Mouse (Mus musculus) G1E (cell line): ENCODE data around the gene Tubb4b. TPM values are rescaled to one million over a fixed set of nuclear protein-coding genes. Genes with fewer than 3 reads are reported as not detected.

Experiments used
- ATAC-seq: 2 replicates; pipeline ENCODE4 v1.8.0; 2016; ENCODE audit warnings: mild to moderate bottlenecking; ENCODE audit not compliant: insufficient number of reproducible peaks, poor library complexity, low FRiP score, severe bottlenecking; ENCODE audit errors: extremely low read depth
- DNase-seq: peaks from one replicate; pipeline ENCODE4 v3.0.0; 2012; ENCODE audit warnings: low spot score
- H3K27me3 ChIP-seq: 2 replicates; pipeline ENCODE4 v1.6.1; 2012; ENCODE audit warnings: mild to moderate bottlenecking, low read length, inconsistent platforms; ENCODE audit not compliant: insufficient read depth
- H3K36me3 ChIP-seq: replicated peaks from 2 replicates; pipeline ENCODE3; 2012; ENCODE audit warnings: mild to moderate bottlenecking, inconsistent platforms
- H3K4me1 ChIP-seq: 2 replicates; pipeline ENCODE4 v1.6.1; 2012; ENCODE audit warnings: low read depth, low read length, inconsistent platforms, mixed read lengths; ENCODE audit not compliant: insufficient read depth
- H3K4me3 ChIP-seq: 2 replicates; pipeline ENCODE4 v1.5.1; 2012; ENCODE audit warnings: low read depth, mild to moderate bottlenecking, inconsistent platforms, low read length, moderate library complexity, mixed read lengths
- H3K9me3 ChIP-seq: replicated peaks from 2 replicates; pipeline ENCODE4 v1.6.1; 2012; ENCODE audit warnings: inconsistent platforms
- CTCF ChIP-seq: IDR thresholded peaks from 2 replicates; pipeline ENCODE4 v1.5.1; 2012; ENCODE audit warnings: low read depth, low read length, inconsistent platforms, mixed read lengths
- GATA1 ChIP-seq: IDR thresholded peaks from 2 replicates; pipeline ENCODE4 v1.6.1; 2012; ENCODE audit warnings: borderline replicate concordance, low read length, inconsistent platforms, mixed read lengths
- GATA2 ChIP-seq: IDR thresholded peaks from 2 replicates; pipeline ENCODE4 v1.6.1; 2012; ENCODE audit warnings: low read depth, low read length, inconsistent platforms, borderline replicate concordance
- POLR2AphosphoS5 ChIP-seq: IDR thresholded peaks from 2 replicates; pipeline ENCODE4 v1.6.1; 2012; ENCODE audit warnings: low read depth, low read length, inconsistent platforms; ENCODE audit not compliant: insufficient replicate concordance
- TAL1 ChIP-seq: conservative IDR thresholded peaks from 2 replicates; pipeline ENCODE4 v1.6.1; 2012; ENCODE audit warnings: low read depth, low read length, inconsistent platforms, mixed read lengths
- polyA plus RNA-seq: library from polyadenylated mRNA; stranded (reverse); fragments of >175 nt; gene quantifications from 2 replicates; pipeline ENCODE4 v1.2.3, GENCODE M21; 2012
- total RNA-seq, 2 experiments: library from RNA; stranded (forward) in 1 of 2; stranded (reverse) in 1 of 2; fragments of 200-1000 nt in 1 of 2; fragments of >200 nt in 1 of 2; fragmentation: Nextera tagmentation in 1 of 2; gene quantifications; 2 replicates each; pipeline ENCODE4 v1.2.3; 2014 to 2017

Tubb4b gene
- total and polyA plus RNA-seq, 3 experiments = 427 to 799 (median 639) TPM

DNA sequence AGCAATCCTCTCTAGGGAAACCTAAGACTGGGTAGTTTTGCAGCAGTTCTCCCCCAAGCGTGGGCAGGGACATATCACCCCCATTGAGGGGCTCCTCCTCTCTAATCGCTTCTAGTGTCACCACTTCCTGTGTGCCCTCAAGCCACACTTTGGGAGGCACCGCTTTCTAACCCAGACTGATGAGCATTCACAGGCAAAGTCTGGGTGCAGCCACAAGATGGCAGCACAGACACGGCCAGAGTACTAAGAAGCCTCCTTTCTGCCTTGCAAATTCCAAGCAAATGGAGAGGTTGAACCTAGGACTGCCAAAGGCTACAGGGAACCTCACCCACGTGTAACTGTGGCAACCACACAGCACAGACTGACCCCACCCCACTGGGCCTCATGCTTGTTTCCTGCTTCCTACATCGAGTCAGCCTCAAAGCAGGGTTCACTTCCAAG is 31.2 kb downstream of the Tubb4b start:
- ATAC-seq (peak; percentile 23; the same call in 1 of the 2 replicates), DNase-seq (peak; percentile 73)
- Histone ChIP-seq H3K4me1 (peaks cover 53% of the 10 kb centered on the region), H3K27me3 (peaks cover 2% of the 10 kb centered on the region), H3K4me3 (peak overlapping the region; percentile 49; the same call in 1 of the 2 replicates), H3K9me3 (no peaks in the 10 kb centered on the region), H3K36me3 (peaks cover 45% of the 10 kb centered on the region)
- no peak for TF ChIP-seq GATA1
- TF ChIP-seq CTCF = peak; percentile 83
- TF ChIP-seq TAL1 = no peak
- no peak for TF ChIP-seq GATA2

DNA sequence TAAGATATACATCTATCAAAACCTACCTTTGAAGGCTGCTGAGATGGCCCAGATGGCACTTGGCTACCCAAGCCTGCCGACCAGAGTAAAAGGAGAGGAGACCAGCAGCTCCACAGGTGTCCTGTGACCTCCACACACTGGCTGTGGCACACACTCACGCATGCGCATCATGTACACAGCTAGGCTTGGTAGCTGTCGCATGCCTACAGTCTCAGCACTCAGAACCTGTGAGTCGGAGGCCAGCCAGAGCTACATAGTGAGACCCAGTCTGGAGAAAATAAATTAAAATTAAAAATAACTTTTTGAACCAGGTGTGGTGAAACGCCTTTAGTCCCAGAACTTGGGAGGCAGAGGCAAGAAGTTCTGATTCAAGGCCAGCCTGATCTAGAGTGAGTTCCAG is 36.7 kb downstream of the Tubb4b start:
- no peak for ATAC-seq
- Histone ChIP-seq H3K36me3 (peaks cover 6% of the 10 kb centered on the region), H3K27me3 (peaks cover 51% of the 10 kb centered on the region), H3K9me3 (no peaks in the 10 kb centered on the region), H3K4me1 (peaks cover 15% of the 10 kb centered on the region), H3K4me3 (no peak overlapping the region)
- TF ChIP-seq GATA1 = no peak
- no peak for TF ChIP-seq POLR2AphosphoS5
- no peak for TF ChIP-seq TAL1
- no peak for TF ChIP-seq GATA2
- TF ChIP-seq CTCF = no peak
- DNase-seq = no peak

DNA sequence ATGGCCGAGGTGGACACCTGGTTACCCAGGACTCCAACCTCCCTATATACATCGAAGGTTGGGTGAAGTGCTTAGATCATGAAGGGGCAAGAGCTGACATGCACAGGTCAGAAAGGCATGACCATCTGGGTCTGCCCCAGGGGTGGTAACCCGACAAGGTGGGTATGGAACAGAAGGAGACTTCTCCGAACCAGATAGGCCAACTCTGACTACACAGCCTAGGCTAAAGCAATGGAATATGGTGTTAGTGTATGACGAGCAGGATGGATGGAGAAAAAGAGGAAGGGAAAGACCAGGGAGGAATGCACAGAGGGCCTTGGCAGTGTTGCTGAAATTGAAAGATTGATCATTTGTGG is 37.9 kb downstream of the Tubb4b start:
- ATAC-seq = no peak

DNA sequence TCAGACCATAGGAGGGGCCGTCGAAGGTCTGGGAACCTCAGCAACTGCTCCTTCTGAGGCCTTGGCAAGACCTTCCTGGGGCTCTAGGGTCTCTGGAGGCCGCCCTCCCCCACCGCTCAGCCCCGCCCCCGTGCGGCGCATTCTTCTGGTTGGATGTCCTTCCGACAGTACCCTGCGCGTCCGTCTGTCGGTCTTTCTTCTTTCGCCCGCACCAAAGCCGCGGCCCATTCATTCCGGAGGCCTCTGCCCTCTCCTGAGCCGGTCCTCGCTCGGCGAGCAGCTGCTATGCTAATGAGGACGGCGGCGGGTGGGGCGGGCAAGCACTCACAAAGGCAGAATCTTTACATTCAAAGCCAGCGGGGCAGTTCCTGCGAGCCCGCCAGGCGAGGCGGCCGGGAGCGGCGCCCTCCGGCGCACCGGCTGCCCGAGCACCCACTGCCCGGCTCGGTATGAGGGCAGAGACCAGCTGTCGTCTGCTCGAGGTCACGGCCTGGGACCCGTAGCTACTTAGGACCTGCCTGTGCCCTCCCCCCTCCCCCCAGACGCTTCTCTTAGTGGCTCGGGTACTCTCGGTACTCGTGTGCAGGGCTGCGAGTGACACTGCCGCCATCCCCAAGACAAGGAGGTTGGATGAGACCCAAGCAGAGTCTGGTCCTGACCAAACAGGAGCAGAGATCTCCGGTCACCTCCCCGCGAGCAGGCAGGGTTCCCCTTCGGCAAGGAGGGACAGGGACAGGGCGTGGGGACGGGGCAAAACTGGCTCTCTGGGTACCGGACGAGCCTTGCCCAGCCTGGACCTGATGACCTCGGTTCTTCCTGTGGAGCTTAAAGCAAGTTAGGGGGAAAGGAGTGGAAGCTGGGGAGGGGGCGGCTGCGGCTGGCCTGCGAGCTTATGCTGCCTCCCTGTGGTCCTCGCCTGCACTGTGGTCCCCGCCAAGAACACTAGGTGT is 38.6 kb downstream of the Tubb4b start:
- no peak for ATAC-seq
- DNase-seq = peak; percentile 52
- peaks cover 68% of the 10 kb centered on the region for H3K27me3 ChIP-seq

More for the DNA sequence above, 37.9 kb downstream of the Tubb4b start:
- no peak for DNase-seq
- Histone ChIP-seq H3K27me3 (peaks cover 61% of the 10 kb centered on the region), H3K4me3 (no peak overlapping the region), H3K4me1 (peaks cover 15% of the 10 kb centered on the region), H3K36me3 (peaks cover 3% of the 10 kb centered on the region), H3K9me3 (peaks cover under 1% of the 10 kb centered on the region; the same call in 1 of the 2 replicates)
- TF ChIP-seq GATA1 (no peak), GATA2 (no peak), TAL1 (no peak), CTCF (no peak), POLR2AphosphoS5 (no peak)

DNA sequence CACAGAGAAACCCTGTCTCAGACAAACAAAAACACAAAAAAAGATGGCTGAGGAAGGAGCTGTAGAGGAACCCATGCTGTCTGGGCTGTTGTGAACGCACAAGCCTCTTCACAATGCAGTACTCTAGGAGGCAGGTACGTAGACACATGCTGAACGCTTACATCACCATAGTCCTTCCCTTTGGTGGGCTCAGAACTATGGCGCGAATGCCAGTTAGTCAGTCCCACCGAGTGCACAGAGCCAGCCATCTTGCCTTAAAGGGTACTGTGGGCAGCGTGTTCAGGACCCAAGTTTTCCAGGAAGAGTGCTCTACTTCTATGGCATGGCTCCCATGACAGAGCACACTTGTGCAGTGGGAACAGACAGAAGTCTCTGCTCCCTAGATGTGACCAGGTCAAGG is 40.0 kb downstream of the Tubb4b start:
- Histone ChIP-seq H3K4me3 (no peak overlapping the region), H3K27me3 (peaks cover 80% of the 10 kb centered on the region), H3K4me1 (peaks cover 23% of the 10 kb centered on the region), H3K36me3 (no peaks in the 10 kb centered on the region), H3K9me3 (peaks cover 12% of the 10 kb centered on the region)
- no peak for ATAC-seq
- TF ChIP-seq CTCF (no peak), GATA1 (no peak), POLR2AphosphoS5 (no peak), GATA2 (no peak), TAL1 (no peak)
- DNase-seq = no peak

More for the DNA sequence above, 38.6 kb downstream of the Tubb4b start:
- Histone ChIP-seq H3K4me1 (peaks cover 18% of the 10 kb centered on the region), H3K36me3 (peaks cover 2% of the 10 kb centered on the region), H3K9me3 (peaks cover 7% of the 10 kb centered on the region), H3K4me3 (peak overlapping the region; percentile 67; the same call in 1 of the 2 replicates)
- no peak for TF ChIP-seq POLR2AphosphoS5
- no peak for TF ChIP-seq GATA1
- no peak for TF ChIP-seq CTCF
- TF ChIP-seq TAL1 = no peak
- no peak for TF ChIP-seq GATA2

DNA sequence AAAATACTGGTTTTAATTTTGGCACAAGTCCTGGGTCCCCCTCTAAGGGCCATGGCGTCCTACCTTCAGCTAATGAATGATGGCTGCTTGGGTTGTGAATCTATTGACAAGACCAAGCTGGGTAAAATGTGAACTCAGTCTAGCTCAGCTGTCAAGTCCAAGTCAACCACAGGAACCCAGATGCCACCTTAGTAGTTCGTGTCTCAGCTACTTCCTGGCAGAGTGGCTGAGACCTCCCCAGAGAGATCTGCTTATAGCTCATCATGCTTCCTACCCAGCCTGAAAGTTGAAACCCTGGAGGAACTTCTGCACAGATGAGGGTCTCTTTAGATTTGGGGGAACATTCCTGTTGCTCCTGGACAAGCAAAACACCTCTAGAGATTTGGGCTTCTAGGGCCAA is 41.2 kb downstream of the Tubb4b start:
- TF ChIP-seq CTCF (no peak), GATA2 (no peak), POLR2AphosphoS5 (no peak), GATA1 (no peak), TAL1 (no peak)
- Histone ChIP-seq H3K4me1 (peaks cover 23% of the 10 kb centered on the region), H3K9me3 (peaks cover 12% of the 10 kb centered on the region), H3K27me3 (peaks cover 90% of the 10 kb centered on the region), H3K36me3 (no peaks in the 10 kb centered on the region), H3K4me3 (no peak overlapping the region)
- no peak for ATAC-seq
- no peak for DNase-seq
